Mouse (Mus musculus): ENCODE data around the gene Rabgap1l.
A peak's percentile ranks its signal among the peaks of the same experiment; 100 is the strongest.

Gene Rabgap1l

GRCm38 (mm10) chr1:160787926-160788325 is 5.1 kb downstream of the Rabgap1l start:
- DNase-seq (ENCODE audit: low spot score in 2 of 2), result no peak

DNA sequence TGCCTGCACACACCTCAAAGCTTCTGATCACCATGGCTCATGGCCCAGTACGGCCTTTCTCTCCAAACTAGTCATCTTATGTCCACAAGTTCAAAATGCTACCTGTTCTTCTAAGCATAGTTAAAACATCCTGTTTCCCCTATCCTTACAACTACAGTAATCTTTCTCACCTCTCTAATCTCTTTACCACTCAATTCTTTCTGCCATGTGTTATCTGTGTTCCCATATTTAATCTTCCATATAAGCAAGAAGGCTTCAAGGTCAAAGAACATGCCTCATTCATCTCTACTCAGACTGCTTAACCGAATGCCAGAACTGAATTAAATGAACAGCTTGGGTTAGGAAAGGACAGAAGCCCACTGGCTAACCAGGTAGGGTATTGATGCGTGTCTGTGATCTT is 5.8 kb downstream of the Rabgap1l start:
- DNase-seq (ENCODE audit: low spot score in 2 of 2), result no peak

- DNase-seq (ENCODE audit: low spot score in 2 of 2), result no peak
These were observed 6.4 kb downstream of the Rabgap1l start for GRCm38 (mm10) chr1:160786571-160786970.

- DNase-seq (ENCODE audit: low spot score in 2 of 2), result no peak
These were observed 7.3 kb downstream of the Rabgap1l start for GRCm38 (mm10) chr1:160785681-160786225.

GRCm38 (mm10) chr1:160784122-160784521 is 8.9 kb downstream of the Rabgap1l start:
- no peak for DNase-seq (ENCODE audit: low spot score in 2 of 2)

DNA sequence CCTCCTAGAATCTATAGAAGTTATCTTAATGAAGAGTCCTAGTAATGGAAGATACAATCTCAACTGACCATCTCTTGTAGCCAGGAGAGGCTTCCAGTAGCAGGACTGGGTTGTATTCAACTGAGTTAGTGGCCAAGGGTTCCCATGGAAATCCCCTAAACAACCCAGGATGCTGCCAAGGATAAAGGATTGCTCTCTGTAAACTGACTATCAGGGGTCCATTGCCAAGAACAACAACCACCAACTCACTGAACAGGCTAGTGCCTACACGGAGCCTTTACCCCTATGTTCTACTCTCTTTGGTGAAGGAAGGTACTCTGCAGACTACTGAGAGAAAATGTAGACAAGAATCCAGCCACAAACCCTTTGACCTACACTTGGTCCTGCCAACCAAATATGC is 18.8 kb downstream of the Rabgap1l start:
- no peak for DNase-seq (ENCODE audit: low spot score in 2 of 2)

DNA sequence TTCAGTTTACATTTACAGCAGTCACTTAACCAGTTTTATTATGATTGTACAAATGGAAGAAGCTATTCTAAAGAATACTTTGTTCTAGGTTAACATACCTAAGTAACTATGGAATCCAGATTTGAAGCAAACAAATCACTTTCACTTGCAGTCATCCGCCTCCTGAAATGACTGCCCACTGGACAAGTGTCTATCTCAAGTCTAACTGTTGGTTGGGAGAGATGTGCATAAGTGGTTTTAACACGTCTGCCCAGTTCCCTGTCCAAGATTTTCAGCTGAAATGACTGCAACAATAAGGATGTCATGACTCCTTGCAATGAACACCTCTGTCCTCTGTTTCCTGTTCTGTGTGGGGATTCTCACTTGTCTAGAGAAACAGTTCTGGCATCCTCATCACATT is 27.4 kb downstream of the Rabgap1l start:
- DNase-seq (ENCODE audit: low spot score in 2 of 2), result no peak

GRCm38 (mm10) chr1:160758243-160758642 is 34.8 kb downstream of the Rabgap1l start:
- peak in 1 of 2 experiments; percentile 21 for DNase-seq (ENCODE audit: low spot score in 2 of 2)

GRCm38 (mm10) chr1:160755359-160755758 is 37.7 kb downstream of the Rabgap1l start:
- DNase-seq (ENCODE audit: low spot score in 2 of 2), result no peak

- no peak for DNase-seq (ENCODE audit: low spot score in 2 of 2)
These were observed 42.4 kb downstream of the Rabgap1l start for GRCm38 (mm10) chr1:160750629-160751028.

DNA sequence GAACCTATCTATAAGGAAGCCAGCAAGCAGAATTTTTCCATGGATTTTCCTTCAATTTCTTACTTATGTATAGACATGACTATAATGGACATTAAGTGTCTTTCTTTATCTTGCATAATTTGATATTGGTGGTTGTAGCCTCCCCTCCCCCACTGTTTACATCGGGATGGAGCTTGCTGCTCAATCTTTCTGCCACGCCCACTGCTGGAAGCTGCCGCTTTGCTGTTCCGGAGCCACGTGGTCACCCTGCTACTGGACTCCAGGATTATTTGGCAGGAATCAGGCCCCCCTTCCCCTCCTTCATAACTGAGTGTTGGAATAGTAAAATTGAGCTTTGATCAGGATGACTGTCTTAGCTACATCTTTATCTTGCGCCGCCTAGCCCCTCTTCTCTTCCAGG is 46.2 kb downstream of the Rabgap1l start:
- DNase-seq (ENCODE audit: low spot score in 2 of 2), result no peak

- DNase-seq (ENCODE audit: low spot score in 2 of 2), result no peak
These were observed 47.6 kb downstream of the Rabgap1l start for GRCm38 (mm10) chr1:160745238-160745930.

- no peak for DNase-seq (ENCODE audit: low spot score in 2 of 2)
These were observed 49.0 kb downstream of the Rabgap1l start for GRCm38 (mm10) chr1:160744009-160744408.

- peak in 1 of 2 experiments; percentile 16 for DNase-seq (ENCODE audit: low spot score in 2 of 2)
These were observed 49.8 kb downstream of the Rabgap1l start for GRCm38 (mm10) chr1:160743229-160743628.

- no peak for DNase-seq (ENCODE audit: low spot score in 2 of 2)
These were observed 52.4 kb downstream of the Rabgap1l start for GRCm38 (mm10) chr1:160740650-160741049.

- DNase-seq (ENCODE audit: low spot score in 2 of 2), result no peak
These were observed 58.3 kb downstream of the Rabgap1l start for GRCm38 (mm10) chr1:160734743-160735142.

- no peak for DNase-seq (ENCODE audit: low spot score in 2 of 2)
These were observed 63.1 kb downstream of the Rabgap1l start for GRCm38 (mm10) chr1:160729944-160730343.

- DNase-seq (ENCODE audit: low spot score in 2 of 2), result no peak
These were observed 75.3 kb downstream of the Rabgap1l start for GRCm38 (mm10) chr1:160717742-160718141.

DNA sequence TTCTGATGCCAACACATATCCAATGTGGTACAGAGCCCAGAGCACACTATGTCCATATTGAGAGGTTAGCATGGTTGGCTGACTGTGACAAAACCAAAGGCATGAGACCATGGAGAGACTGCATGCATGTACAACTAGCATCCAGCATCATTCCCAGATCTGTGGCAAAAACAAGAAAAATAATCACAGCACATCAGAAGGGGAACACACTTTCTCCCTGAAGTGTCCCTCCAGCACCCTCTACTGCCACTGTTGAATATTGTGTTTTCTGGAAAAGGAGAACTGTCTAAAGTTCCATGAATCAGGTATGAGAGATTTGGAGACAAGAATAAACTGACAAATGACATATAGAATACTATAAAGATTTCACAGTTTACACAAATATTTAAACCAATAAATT is 78.3 kb downstream of the Rabgap1l start:
- no peak for DNase-seq (ENCODE audit: low spot score in 2 of 2)

GRCm38 (mm10) chr1:160713887-160714286 is 79.1 kb downstream of the Rabgap1l start:
- no peak for DNase-seq (ENCODE audit: low spot score in 2 of 2)

- no peak for DNase-seq (ENCODE audit: low spot score in 2 of 2)
These were observed 79.6 kb downstream of the Rabgap1l start for GRCm38 (mm10) chr1:160713383-160713782.

DNA sequence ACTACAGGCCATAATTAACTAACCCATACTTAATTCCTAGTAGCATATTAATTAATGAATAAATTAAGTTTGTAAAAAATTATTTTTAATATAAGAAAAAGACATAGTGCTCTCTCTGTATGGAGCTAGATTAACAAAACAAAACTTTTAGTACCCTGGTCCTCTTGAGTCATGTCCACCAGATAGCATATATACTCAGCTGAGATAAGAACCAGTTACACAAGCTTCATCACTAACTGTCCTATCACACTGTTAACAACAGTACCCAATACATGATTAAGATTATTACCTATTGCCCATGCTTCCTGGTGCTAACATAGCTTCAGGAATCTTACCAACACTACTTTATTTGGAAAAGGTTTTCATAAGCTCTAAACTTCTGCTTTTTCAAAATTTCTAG is 82.5 kb downstream of the Rabgap1l start:
- no peak for DNase-seq (ENCODE audit: low spot score in 2 of 2)

GRCm38 (mm10) chr1:160704596-160704995 is 88.4 kb downstream of the Rabgap1l start:
- no peak for DNase-seq (ENCODE audit: low spot score in 2 of 2)

- no peak for DNase-seq (ENCODE audit: low spot score in 2 of 2)
These were observed 89.2 kb downstream of the Rabgap1l start for GRCm38 (mm10) chr1:160703813-160704212.
